Mouse (Mus musculus) bone marrow, adult 2 months (tissue): ENCODE measurements around the gene Trim62.

Experiments used
- CTCF ChIP-seq: fragments of 200-500 bp; IDR thresholded peaks from 2 replicates; pipeline ENCODE4 v1.5.1; 2011; ENCODE audit warnings: low read length, control low read depth; ENCODE audit not compliant: control insufficient read depth, insufficient read depth
- POLR2A ChIP-seq: fragments of 200-500 bp; IDR thresholded peaks from 2 replicates; pipeline ENCODE4 v1.6.1; 2011; ENCODE audit warnings: low read depth, mild to moderate bottlenecking, control low read depth, low read length, borderline replicate concordance; ENCODE audit not compliant: control insufficient read depth

- TF ChIP-seq POLR2A (no peak), CTCF (no peak)
These were observed 45.2 kb upstream of the Trim62 start for GRCm38 (mm10) chr4:128838202-128838601.
